Mouse (Mus musculus) cortical plate, adult 2 months (tissue): ENCODE measurements around the gene Msmb.

Experiments
- CTCF ChIP-seq: fragments of 200-500 bp; IDR thresholded peaks from 2 replicates; pipeline ENCODE4 v1.5.1; 2011; ENCODE audit warnings: mild to moderate bottlenecking, control low read depth, low read length; ENCODE audit not compliant: insufficient read depth; ENCODE audit errors: extremely low read depth
- POLR2A ChIP-seq: fragments of 200-500 bp; IDR thresholded peaks from 2 replicates; pipeline ENCODE4 v1.6.1; 2011; ENCODE audit warnings: mild to moderate bottlenecking, low read length, control low read depth; ENCODE audit not compliant: insufficient read depth; ENCODE audit errors: extremely low read depth

- TF ChIP-seq CTCF (no peak), POLR2A (0 out of 2 replicates have a peak, but pooled peaks have one; percentile 11)
Observed at GRCm38 (mm10) chr14:32201791-32202451, 60.1 kb downstream of the Msmb start, which contains the start of the genes Timm23 and Parg.
